Mouse (Mus musculus) heart, adult 2 months (tissue): Measurements from ENCODE around the gene Pcbp4. TPM values are rescaled to one million over a fixed set of nuclear protein-coding genes. Genes with fewer than 3 reads are reported as not detected.

Experiments
- DNase-seq, 2 experiments: peaks; one replicate each; pipeline ENCODE4 v3.0.0; 2021
- H3K27ac ChIP-seq: fragments of 200-600 bp; 2 replicates; pipeline ENCODE4 v1.8.1; 2022
- H3K27me3 ChIP-seq: fragments of 200-500 bp; 2 replicates; pipeline ENCODE4 v1.6.1; 2012; ENCODE audit warnings: mild to moderate bottlenecking, low read length, inconsistent platforms, mixed read lengths; ENCODE audit not compliant: control insufficient read depth, insufficient read depth
- H3K36me3 ChIP-seq: fragments of 200-500 bp; 2 replicates; pipeline ENCODE4 v1.6.1; 2012; ENCODE audit warnings: low read length, inconsistent platforms; ENCODE audit not compliant: control insufficient read depth, insufficient read depth
- H3K4me1 ChIP-seq: fragments of 200-500 bp; 2 replicates; pipeline ENCODE4 v1.6.1; 2011; ENCODE audit warnings: low read length; ENCODE audit not compliant: control insufficient read depth, insufficient read depth
- H3K4me3 ChIP-seq: fragments of 200-600 bp; 2 replicates; pipeline ENCODE4 v1.8.1; 2022
- H3K79me2 ChIP-seq: fragments of 200-500 bp; replicated peaks from 2 replicates; pipeline ENCODE4 v1.6.1; 2012; ENCODE audit warnings: mild to moderate bottlenecking, inconsistent platforms, low read length, moderate library complexity, mixed read lengths; ENCODE audit not compliant: control insufficient read depth, insufficient read depth
- H3K9ac ChIP-seq: fragments of 200-500 bp; 2 replicates; pipeline ENCODE4 v1.6.1; 2012; ENCODE audit warnings: low read depth, mild to moderate bottlenecking, control low read depth, inconsistent platforms, low read length, mixed read lengths
- CTCF ChIP-seq: fragments of 200-600 bp; IDR thresholded peaks from 2 replicates; pipeline ENCODE4 v1.8.1; 2022; ENCODE audit warnings: antibody characterized with exemption, mild to moderate bottlenecking, moderate library complexity
- EP300 ChIP-seq: fragments of 200-500 bp; IDR thresholded peaks from 2 replicates; pipeline ENCODE4 v1.6.1; 2011; ENCODE audit warnings: low read depth, low read length, control low read depth; ENCODE audit not compliant: insufficient read depth
- POLR2A ChIP-seq: fragments of 200-500 bp; IDR thresholded peaks from 2 replicates; pipeline ENCODE4 v1.6.1; 2011; ENCODE audit warnings: mild to moderate bottlenecking, low read depth, low read length, control low read depth; ENCODE audit not compliant: insufficient read depth
- WGBS: fragments of 180-500 bp; shearing (Covaris S2); methylation state at CpG from one replicate; pipeline ENCODE4 v1.1.7; 2018; 5-methylcytosine and 5-hydroxymethylcytosine counted together
- intact Hi-C: fragments of 180-260 bp; cut with DNase I; formaldehyde crosslinking; loops from one replicate; pipeline ENCODE4 v1.15.1; 2025
- polyA plus RNA-seq: library from polyadenylated mRNA; depleted of rRNA; stranded (reverse); fragments of >200 nt; gene quantifications from 2 replicates; pipeline ENCODE4 v1.2.3, GENCODE M21; 2012
- total RNA-seq, 2 experiments: library from RNA; stranded (reverse); gene quantifications; 2 replicates each; pipeline ENCODE4 v1.2.3; 2021

Pcbp4 gene
- total and polyA plus RNA-seq, 3 experiments, result 70.0 to 92.8 (median 74.6) TPM

DNA sequence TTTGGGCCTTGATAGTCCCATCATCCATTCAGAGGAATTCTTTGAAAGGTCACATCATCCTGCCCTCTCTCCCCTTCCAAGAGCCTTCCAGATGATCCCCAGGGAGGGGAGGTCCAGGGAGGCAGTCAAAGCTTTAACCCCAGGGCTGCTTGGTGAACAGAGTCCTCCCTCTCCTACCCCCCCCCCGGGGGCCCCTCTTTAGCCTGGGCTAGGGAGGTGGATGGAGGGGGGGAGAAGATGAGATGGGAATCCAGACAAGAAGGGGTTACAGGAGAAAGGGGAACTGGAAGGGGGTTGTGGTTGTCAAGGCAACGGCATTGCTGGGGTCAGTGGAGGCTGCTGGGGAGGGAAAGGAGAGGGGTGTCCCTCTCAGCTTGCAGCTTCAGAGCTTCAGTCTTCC is 32.5 kb upstream of the Pcbp4 start:
- H3K9ac ChIP-seq, result no peak overlapping the region
- H3K27ac ChIP-seq, result no peak overlapping the region
- intact Hi-C loops, result loop anchor here (1.0 kb wide), 3 partner anchors 71 to 131 kb away; no protein-coding TSS in a partner anchor
- DNase-seq, result no peak
- no peak for TF ChIP-seq POLR2A
- no peak for TF ChIP-seq CTCF
- TF ChIP-seq EP300, result no peak
- H3K4me3 ChIP-seq, result no peak overlapping the region
- whole genome bisulfite sequencing, result 15% methylated on average over 2 of the region's 2 CpGs
- no peaks in the 10 kb centered on the region for H3K79me2 ChIP-seq
- H3K27me3 ChIP-seq, result no peaks in the 10 kb centered on the region
- peaks cover 16% of the 10 kb centered on the region for H3K4me1 ChIP-seq
- no peaks in the 10 kb centered on the region for H3K36me3 ChIP-seq

DNA sequence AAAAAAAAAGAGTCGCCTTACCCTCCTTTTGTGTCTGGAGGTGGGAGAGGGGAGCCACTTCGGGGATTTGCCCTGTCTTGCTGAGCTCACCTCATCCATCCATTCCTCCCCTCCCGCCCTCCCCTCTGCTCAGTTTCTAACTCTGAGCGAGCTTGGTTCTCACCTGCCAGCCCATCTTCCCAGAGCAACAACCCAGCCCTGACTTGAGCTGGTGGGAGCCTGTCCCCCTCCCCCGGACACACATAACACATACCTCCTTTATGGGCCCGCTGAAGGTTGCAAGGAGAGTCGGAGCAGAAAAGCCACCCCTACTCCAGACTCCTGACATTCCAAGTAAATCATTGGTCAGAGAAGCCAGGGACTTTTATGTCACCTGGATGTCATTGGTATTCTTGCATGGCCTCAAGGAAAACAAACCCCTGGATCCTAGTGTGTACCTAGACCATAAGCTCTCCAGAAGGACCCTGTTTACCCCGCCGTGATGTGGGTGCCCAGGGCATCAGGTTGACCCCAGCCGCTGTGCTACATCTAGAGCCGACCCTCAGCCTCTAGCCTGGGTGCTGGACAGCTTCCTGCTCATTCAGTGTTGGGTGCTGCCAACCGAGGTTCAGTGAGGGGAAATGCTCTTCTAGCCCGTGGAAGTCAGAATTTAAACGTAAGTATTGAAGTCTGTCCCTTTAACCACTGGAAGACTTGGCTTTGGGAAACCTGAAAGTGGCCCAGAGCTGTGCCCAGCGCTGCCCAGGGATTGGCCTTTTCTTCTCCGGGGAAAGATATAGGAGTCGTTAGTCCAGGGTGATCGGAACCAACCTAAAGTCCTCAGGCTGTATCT is 31.8 kb upstream of the Pcbp4 start:
- no peak for TF ChIP-seq POLR2A
- no peak for TF ChIP-seq EP300
- TF ChIP-seq CTCF, result no peak
- Histone ChIP-seq H3K79me2 (no peaks in the 10 kb centered on the region), H3K27me3 (no peaks in the 10 kb centered on the region), H3K27ac (peak overlapping the region; percentile 26; the same call in 1 of the 2 replicates), H3K9ac (no peak overlapping the region), H3K4me1 (peaks cover 16% of the 10 kb centered on the region), H3K4me3 (peak overlapping the region; percentile 17; the same call in 1 of the 2 replicates), H3K36me3 (no peaks in the 10 kb centered on the region)
- WGBS, result 33% methylated on average over 18 of the region's 18 CpGs
- intact Hi-C loops, result loop anchor here (1.0 kb wide), 3 partner anchors 72 to 132 kb away; no protein-coding TSS in a partner anchor
- no peak for DNase-seq

DNA sequence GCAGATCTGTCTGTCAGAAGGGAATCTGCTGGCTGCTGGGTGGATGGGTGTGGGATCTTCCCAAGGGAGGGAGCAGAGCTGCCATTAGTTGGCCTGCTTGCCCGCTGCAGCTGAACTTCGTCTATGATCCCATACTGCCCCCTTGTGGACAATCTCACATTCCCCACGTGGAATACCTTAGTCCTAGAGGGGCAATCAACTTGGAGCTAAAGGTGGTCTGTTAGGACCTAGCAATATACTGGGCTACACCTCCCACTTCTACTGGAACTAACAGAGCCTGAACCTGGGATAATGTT is 31.3 kb upstream of the Pcbp4 start:
- peak overlapping the region; percentile 17; the same call in 1 of the 2 replicates for H3K4me3 ChIP-seq
- no peaks in the 10 kb centered on the region for H3K79me2 ChIP-seq
- no peaks in the 10 kb centered on the region for H3K27me3 ChIP-seq
- intact Hi-C loops, result loop anchor here (1.0 kb wide), 3 partner anchors 73 to 133 kb away; no protein-coding TSS in a partner anchor
- H3K36me3 ChIP-seq, result no peaks in the 10 kb centered on the region
- TF ChIP-seq CTCF, result no peak; the same call in 1 of the 2 replicates
- peak; percentile 97 for TF ChIP-seq EP300
- TF ChIP-seq POLR2A, result peak; percentile 34; the same call in 1 of the 2 replicates
- H3K27ac ChIP-seq, result peak overlapping the region; percentile 26; the same call in 1 of the 2 replicates
- DNase-seq, result peak; percentile 81 to 84
- 0% methylated on average over 3 of the region's 3 CpGs for WGBS
- H3K4me1 ChIP-seq, result peaks cover 16% of the 10 kb centered on the region
- H3K9ac ChIP-seq, result no peak overlapping the region

DNA sequence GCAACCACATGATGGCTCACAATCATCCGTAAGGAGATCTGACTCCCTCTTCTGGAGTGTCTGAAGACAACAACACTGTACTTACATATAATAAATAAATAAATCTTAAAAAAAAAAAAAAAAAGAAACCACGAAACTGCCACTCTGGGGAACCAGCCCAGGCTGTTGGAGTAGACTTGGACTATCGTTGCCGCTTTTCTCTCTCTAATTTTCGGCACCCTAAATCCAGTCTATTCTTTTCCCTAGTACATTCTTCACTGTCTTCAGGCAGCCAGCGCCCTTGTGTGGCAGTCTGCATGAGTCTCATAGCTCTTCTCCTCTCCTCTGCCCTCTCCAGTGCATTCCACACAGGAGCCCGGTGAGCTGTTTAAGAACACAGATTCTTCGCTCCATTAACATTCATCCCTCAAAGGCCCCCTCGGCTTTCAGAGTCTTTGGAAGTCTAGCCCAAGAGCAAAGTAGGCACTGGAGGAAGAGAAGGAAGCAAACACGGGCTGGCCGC is 24.3 kb upstream of the Pcbp4 start:
- DNase-seq, result no peak
- Histone ChIP-seq H3K4me3 (peak overlapping the region; percentile 94), H3K27me3 (no peaks in the 10 kb centered on the region), H3K9ac (peak overlapping the region; percentile 84), H3K27ac (peak overlapping the region; percentile 93), H3K4me1 (peaks cover 2% of the 10 kb centered on the region; the same call in 1 of the 2 replicates), H3K79me2 (no peaks in the 10 kb centered on the region), H3K36me3 (no peaks in the 10 kb centered on the region; the same call in 1 of the 2 replicates)
- intact Hi-C loops, result loop anchor here (2.0 kb wide), 1 partner anchor 48 kb away; the partner anchor contains the start of gene Parp3
- TF ChIP-seq EP300 (no peak), CTCF (peak; percentile 44), POLR2A (no peak)
- 5% methylated on average over 11 of the region's 11 CpGs for WGBS

DNA sequence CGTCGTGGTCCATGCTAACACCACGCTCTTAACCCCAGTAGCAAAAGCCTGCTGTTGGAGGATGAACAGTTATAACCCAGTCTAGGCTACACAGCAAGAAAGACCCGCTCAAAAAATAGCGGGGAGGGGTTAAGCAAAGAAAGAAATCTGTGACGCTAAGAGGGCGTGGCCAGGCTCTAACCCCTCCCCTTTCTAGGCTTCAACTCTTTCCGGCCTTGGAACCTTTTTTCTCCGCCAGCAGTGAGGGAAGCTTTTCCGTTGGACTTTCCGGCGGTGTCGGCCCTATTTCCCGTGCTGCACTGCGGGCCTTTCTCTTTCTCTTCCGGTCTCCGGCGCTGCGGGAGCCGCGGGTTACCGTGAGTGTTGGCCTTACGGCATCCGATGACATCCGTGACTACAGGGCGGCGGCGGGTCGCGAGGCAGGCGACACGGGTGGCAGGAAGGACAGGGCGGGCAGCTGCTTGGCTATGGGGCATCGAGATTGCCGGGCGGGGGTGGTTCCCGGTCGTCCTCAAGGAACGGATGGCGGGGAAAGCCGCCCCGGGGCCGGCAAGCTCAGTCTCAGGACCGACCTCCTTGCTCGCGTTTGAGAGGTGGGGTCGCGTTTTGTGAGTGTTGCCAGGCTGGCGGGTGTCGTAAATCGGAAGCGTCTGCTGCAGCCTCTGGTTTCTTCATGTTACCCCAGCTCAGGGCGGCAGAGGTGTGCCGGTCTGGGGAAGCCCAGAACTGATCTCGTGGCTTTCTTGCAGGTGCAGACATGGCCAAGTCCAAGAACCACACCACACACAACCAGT is 23.7 kb upstream of the Pcbp4 start, which contains the start of gene Rpl29:
Gene Rpl29, plus strand, starts transcription at position 234 of the 794 bp plus-strand sequence.
- WGBS, result under 1% methylated on average over 55 of the region's 55 CpGs
- intact Hi-C loops, result loop anchor here (2.0 to 10.0 kb wide), 3 partner anchors 47 to 255 kb away; partner anchors contain the start of genes Parp3, Twf2 and Wdr82

More for the DNA sequence above, 23.7 kb upstream of the Pcbp4 start, which contains the start of gene Rpl29:
- H3K36me3 ChIP-seq, result no peaks in the 10 kb centered on the region; the same call in 1 of the 2 replicates
- peak within 1 kb of the TSS; percentile 94 for H3K4me3 ChIP-seq
- H3K9ac ChIP-seq, result peak within 1 kb of the TSS; percentile 84
- DNase-seq, result peak; percentile 94 to 97
- peak within 1 kb of the TSS; percentile 93 for H3K27ac ChIP-seq
- H3K4me1 ChIP-seq, result peaks cover 2% of the 10 kb centered on the region; the same call in 1 of the 2 replicates
- no peaks in the 10 kb centered on the region for H3K27me3 ChIP-seq
- peak; percentile 87 for TF ChIP-seq POLR2A
- peak; percentile 79 for TF ChIP-seq EP300
- no peak for TF ChIP-seq CTCF
- H3K79me2 ChIP-seq, result no peaks in the 10 kb centered on the region
